Mouse (Mus musculus): ENCODE measurements at regions not wholly inside any gene's neighbourhood (a gene's known extent, or its start where the extent isn't known, plus 50 kb on each side); places are given as distances from the start of the nearest gene placed in this dataset.

DNA sequence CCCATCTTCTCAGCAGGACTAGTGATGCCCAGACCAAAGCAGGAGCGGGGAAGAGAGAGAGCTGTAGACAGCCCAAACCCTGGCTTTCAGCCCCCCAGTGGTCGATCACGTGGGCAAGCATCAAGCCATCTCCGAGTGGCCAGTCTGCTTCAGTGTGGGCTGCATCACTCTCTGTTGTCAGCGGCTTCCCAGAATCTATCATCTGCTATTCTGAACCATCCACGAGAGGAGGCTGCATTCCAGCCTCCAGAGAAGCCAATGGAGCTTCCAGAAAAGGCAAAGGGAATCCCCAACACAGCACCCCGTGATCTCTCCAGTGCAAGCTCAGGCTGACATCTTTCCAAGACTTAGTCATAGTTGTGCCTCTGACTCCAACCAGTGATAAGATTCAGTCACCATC lies 70.7 kb upstream of the Cdh4 start:
- H3K27ac ChIP-seq (ENCODE audit: insufficient read depth, low read depth): no peak overlapping the region
- no peak overlapping the region for H3K4me3 ChIP-seq (replicated peaks in 1 of 3; ENCODE audit: low read depth in 2 of 3, low read length in 2 of 3, poor library complexity in 1 of 3)
- dilution Hi-C loops (cut with MboI; ENCODE audit: extremely low pct_ligation_motif_present, extremely low pct_unique_long_range_greater_than_20kb, low sequenced_read_pairs) (no loop called here), in situ Hi-C loops (cut with MboI; ENCODE audit: low pct_ligation_motif_present, low pct_unique_long_range_greater_than_20kb, low sequenced_read_pairs) (no loop called here)
- peaks cover 92% of the 10 kb centered on the region for H3K9me3 ChIP-seq (replicated peaks; ENCODE audit: low read length)
- H3K4me1 ChIP-seq (ENCODE audit: control insufficient read depth in 1 of 2, insufficient read depth in 2 of 2): no peaks in the 10 kb centered on the region
- no peak for DNase-seq (ENCODE audit: extremely low read depth)
- TF ChIP-seq RCOR1 (conservative IDR thresholded peaks at IDR 0.05; ENCODE audit: low read depth, low read length) (no peak), EP300 (IDR thresholded peaks at IDR 0.05; ENCODE audit: low read length) (no peak), ETS1 (conservative IDR thresholded peaks at IDR 0.05; ENCODE audit: low read depth, low read length) (no peak), CHD1 (IDR thresholded peaks at IDR 0.05; ENCODE audit: low read depth, low read length) (no peak), UBTF (IDR thresholded peaks at IDR 0.05; ENCODE audit: low read depth, low read length) (no peak), CTCF (conservative IDR thresholded peaks at IDR 0.05 in 1 of 2, IDR thresholded peaks at IDR 0.05 in 1 of 2; ENCODE audit: low read depth in 2 of 2, low read length in 2 of 2) (no peak), MYC (IDR thresholded peaks at IDR 0.05; ENCODE audit: low read depth, low read length) (no peak), IRF4 (IDR thresholded peaks at IDR 0.05; ENCODE audit: low read depth, low read length) (no peak), MAZ (IDR thresholded peaks at IDR 0.05; ENCODE audit: low read depth, low read length) (no peak), BHLHE40 (IDR thresholded peaks at IDR 0.05; ENCODE audit: low read depth, low read length) (no peak), JUND (conservative IDR thresholded peaks at IDR 0.05; ENCODE audit: low read depth, low read length) (no peak), HCFC1 (IDR thresholded peaks at IDR 0.05; ENCODE audit: low read depth, low read length) (no peak)
- H3K79me2 ChIP-seq (replicated peaks; ENCODE audit: control insufficient read depth, extremely low read depth, insufficient read depth, poor library complexity, severe bottlenecking): no peaks in the 10 kb centered on the region
- H3K9ac ChIP-seq (ENCODE audit: insufficient read depth, low read depth): no peak overlapping the region
- no peak overlapping the region for H3K4me2 ChIP-seq (ENCODE audit: insufficient read depth, low read depth, poor library complexity, severe bottlenecking)
- H3K27me3 ChIP-seq (replicated peaks): no peaks in the 10 kb centered on the region
- no peaks in the 10 kb centered on the region for H3K36me3 ChIP-seq (replicated peaks in 1 of 2; ENCODE audit: control insufficient read depth in 1 of 2, insufficient read depth in 1 of 2, low read length in 1 of 2)

DNA sequence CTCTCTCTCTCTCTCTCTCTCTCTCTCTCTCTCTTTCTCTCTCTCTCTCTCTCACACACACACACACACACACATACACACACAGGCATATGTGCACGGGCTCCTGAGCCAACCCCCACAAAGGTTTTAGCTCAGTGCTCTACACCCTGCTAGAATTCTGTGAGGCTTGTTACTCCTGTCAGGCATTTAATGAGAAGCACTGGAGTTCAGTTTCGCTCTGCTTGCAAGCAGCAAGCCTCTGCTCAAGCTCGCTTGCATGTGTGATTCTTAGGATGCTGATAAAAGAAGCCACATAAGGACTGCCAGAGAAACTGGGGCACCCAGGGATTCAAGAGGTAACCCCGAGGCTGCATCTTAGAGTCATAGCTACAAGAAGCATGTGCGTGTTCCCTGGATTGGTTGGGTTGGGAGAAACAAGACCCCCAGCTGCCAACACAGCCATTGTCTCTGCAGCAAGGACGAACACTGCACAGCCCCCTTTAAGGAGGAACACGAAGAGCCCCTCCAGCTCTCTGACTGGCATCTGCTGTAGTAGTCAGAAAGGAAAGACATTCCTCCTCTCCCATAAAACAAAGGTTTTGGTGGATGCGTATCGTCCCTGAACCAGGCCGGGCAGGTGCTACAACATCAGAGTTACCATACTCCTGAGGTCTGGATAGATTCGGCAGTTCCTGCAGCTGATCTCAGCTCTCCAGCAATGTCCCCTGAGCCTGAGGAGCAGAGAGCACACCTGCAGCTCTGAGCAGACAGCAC lies 62.4 kb upstream of the Cdh4 start:
- no peaks in the 10 kb centered on the region for H3K27me3 ChIP-seq (replicated peaks)
- in situ Hi-C loops (cut with MboI; ENCODE audit: low pct_ligation_motif_present, low pct_unique_long_range_greater_than_20kb, low sequenced_read_pairs): no loop called here
- no peak overlapping the region for H3K4me3 ChIP-seq (replicated peaks in 1 of 3; ENCODE audit: low read depth in 2 of 3, low read length in 2 of 3, poor library complexity in 1 of 3)
- no peak overlapping the region for H3K27ac ChIP-seq (ENCODE audit: insufficient read depth, low read depth)
- no peaks in the 10 kb centered on the region for H3K36me3 ChIP-seq (replicated peaks in 1 of 2; ENCODE audit: control insufficient read depth in 1 of 2, insufficient read depth in 1 of 2, low read length in 1 of 2)
- DNase-seq (ENCODE audit: extremely low read depth): no peak
- no peaks in the 10 kb centered on the region for H3K79me2 ChIP-seq (replicated peaks; ENCODE audit: control insufficient read depth, extremely low read depth, insufficient read depth, poor library complexity, severe bottlenecking)
- H3K4me1 ChIP-seq (ENCODE audit: control insufficient read depth in 1 of 2, insufficient read depth in 2 of 2): no peaks in the 10 kb centered on the region
- TF ChIP-seq NELFE (IDR thresholded peaks at IDR 0.05; ENCODE audit: low read depth, low read length) (no peak), MAX (IDR thresholded peaks at IDR 0.05; ENCODE audit: low read length) (no peak), UBTF (IDR thresholded peaks at IDR 0.05; ENCODE audit: low read depth, low read length) (no peak), MAFK (IDR thresholded peaks at IDR 0.05; ENCODE audit: insufficient replicate concordance, low read length) (no peak), BHLHE40 (IDR thresholded peaks at IDR 0.05; ENCODE audit: low read depth, low read length) (no peak), USF1 (IDR thresholded peaks at IDR 0.05; ENCODE audit: low read depth, low read length) (no peak), POLR2A (IDR thresholded peaks at IDR 0.05; ENCODE audit: low read depth, low read length) (no peak), GABPA (IDR thresholded peaks at IDR 0.05; ENCODE audit: insufficient replicate concordance, low read depth, low read length) (no peak), CTCF (conservative IDR thresholded peaks at IDR 0.05 in 1 of 2, IDR thresholded peaks at IDR 0.05 in 1 of 2; ENCODE audit: low read depth in 2 of 2, low read length in 2 of 2) (no peak), RAD21 (IDR thresholded peaks at IDR 0.05; ENCODE audit: low read depth, low read length) (no peak), ETS1 (conservative IDR thresholded peaks at IDR 0.05; ENCODE audit: low read depth, low read length) (no peak), IRF4 (IDR thresholded peaks at IDR 0.05; ENCODE audit: low read depth, low read length) (no peak), JUND (conservative IDR thresholded peaks at IDR 0.05; ENCODE audit: low read depth, low read length) (no peak), TCF12 (IDR thresholded peaks at IDR 0.05; ENCODE audit: low read depth, low read length) (no peak), CHD1 (IDR thresholded peaks at IDR 0.05; ENCODE audit: low read depth, low read length) (no peak), JUN (IDR thresholded peaks at IDR 0.05; ENCODE audit: insufficient read depth, low read depth, low read length) (no peak), E2F4 (IDR thresholded peaks at IDR 0.05; ENCODE audit: insufficient replicate concordance, low read depth, low read length) (no peak)
- no peak overlapping the region for H3K4me2 ChIP-seq (ENCODE audit: insufficient read depth, low read depth, poor library complexity, severe bottlenecking)
- dilution Hi-C loops (cut with MboI; ENCODE audit: extremely low pct_ligation_motif_present, extremely low pct_unique_long_range_greater_than_20kb, low sequenced_read_pairs): no loop called here
- peaks cover 94% of the 10 kb centered on the region for H3K9me3 ChIP-seq (replicated peaks; ENCODE audit: low read length)
- no peak overlapping the region for H3K9ac ChIP-seq (ENCODE audit: insufficient read depth, low read depth)
